Mouse (Mus musculus) ovary, postnatal 36 days (tissue): Measurements from ENCODE around the gene Nt5dc3.
A peak's percentile ranks its signal among the peaks of the same experiment; 100 is the strongest.

ENCODE experiments used
- DNase-seq: peaks from one replicate; pipeline ENCODE4 v3.0.0; 2022; ENCODE audit warnings: low spot score, mixed read lengths

Gene Nt5dc3

DNA sequence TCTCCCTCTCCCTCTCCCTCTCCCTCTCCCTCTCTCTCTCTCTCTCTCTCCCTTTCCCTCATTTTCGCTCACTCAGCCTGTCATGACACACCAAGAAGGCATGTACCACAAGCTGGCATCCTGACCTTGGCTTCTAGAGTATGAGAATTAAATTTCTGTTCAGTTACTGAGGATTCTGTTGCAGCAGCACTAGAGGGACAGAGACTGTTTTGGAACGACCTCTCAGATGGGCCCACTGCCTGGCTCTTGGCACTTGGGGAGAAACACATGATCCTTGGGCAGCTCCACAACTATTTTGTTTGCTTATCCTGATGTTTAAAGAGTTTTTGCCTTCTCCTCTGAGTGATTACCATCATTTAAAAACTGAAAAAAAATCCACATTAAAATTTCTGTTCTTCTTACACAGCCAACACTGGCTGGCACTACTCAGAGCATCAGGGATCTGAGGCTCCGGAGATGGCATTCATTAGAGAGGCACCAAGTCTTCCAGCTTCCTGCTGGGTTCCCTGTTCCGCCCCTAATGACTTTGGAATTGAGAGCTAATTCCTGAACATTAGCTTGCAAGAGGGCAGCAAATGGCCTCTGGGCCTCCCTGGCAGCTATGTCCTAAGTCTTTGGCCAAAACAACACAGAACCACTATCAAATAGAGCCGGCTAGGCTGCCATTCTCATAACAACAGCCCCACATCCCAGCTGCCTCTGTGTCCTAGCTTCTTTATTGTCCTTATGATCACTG is 101.4 kb downstream of the Nt5dc3 start:
- peak; percentile 12 for DNase-seq

DNA sequence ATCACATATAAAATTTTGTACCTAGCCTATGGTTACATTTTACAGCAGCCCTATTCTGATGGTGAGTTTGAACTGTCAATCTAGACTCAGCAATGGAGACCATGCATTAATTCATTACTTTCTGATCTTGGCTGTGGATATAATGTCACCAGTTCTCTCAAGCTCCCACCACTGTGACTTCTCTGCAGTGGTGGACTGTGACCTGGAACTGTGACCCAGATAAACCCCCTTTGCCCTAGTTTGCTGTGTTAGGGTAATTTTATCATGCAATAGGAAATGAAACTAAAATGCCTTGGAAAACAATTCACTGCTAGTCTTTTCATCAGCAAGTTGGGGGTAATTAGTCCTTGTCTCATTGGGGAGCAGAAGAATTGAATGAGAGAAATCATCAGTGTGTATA is 102.6 kb downstream of the Nt5dc3 start:
- DNase-seq: no peak

DNA sequence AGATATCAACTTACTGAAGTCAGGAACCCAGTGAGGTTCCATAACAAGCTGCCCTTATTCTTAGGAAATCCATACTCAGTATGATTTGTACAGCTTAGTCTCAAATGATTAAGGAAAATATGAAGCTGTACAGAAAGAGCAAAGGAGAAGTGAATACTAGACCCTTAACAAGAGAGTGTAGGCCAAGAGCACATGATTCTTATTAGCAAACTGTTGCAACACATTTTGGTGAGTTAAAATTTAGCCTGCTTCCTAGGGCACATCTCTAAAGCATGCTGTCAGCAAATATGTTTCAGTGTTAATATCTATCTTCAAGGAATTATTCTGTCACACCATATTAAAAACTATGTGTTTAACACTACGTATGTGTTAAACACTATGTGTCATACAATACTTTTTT is 107.6 kb downstream of the Nt5dc3 start:
- no peak for DNase-seq
